Mouse (Mus musculus) urinary bladder, postnatal 4 days (tissue): ENCODE measurements around the gene Emc6.

Experiments used
- DNase-seq, 2 experiments: peaks; one replicate each; pipeline ENCODE4 v3.0.0; 2021 to 2022; ENCODE audit warnings: low spot score in 2 of 2

The Emc6 gene

GRCm38 (mm10) chr11:73176608-73177508 lies at the start of gene Emc6, which contains the start of gene Tax1bp3:
TSS of gene Emc6 (minus strand) at chr11:73177037.
TSS of gene Tax1bp3 (plus strand) at chr11:73177083.
- peak; percentile 95 to 97 for DNase-seq

GRCm38 (mm10) chr11:73225856-73226255 lies 49.0 kb upstream of the Emc6 start:
- DNase-seq, result no peak

GRCm38 (mm10) chr11:73223966-73224365 lies 47.1 kb upstream of the Emc6 start:
- no peak for DNase-seq

DNA sequence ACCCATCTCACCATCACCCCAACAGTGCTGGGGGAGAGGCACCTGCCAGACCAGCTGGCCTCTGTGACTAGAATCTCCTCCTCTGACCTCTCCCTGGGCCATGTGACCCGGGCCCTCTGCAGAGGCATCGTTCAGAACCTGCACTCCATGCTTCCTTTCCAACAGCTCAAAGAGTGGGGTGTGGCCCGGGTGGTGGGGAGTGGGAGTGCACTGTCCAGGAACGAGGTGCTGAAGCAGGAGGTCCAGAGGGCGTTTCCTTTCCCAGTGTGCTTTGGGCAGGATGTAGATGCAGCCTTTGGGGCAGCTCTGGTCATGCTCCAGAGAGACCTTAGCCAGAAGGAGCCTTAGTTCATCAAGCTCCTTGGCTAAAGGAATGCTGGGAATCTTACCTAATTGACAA lies 46.0 kb upstream of the Emc6 start:
- no peak for DNase-seq

- DNase-seq, result no peak
These were observed 43.8 kb upstream of the Emc6 start for GRCm38 (mm10) chr11:73220651-73221050.

- no peak for DNase-seq
These were observed 42.8 kb upstream of the Emc6 start for GRCm38 (mm10) chr11:73219671-73220070.

GRCm38 (mm10) chr11:73213956-73214355 lies 37.1 kb upstream of the Emc6 start:
- DNase-seq, result no peak

GRCm38 (mm10) chr11:73207621-73208020 lies 30.8 kb upstream of the Emc6 start:
- DNase-seq, result no peak

GRCm38 (mm10) chr11:73205194-73205593 lies 28.4 kb upstream of the Emc6 start:
- DNase-seq, result no peak

DNA sequence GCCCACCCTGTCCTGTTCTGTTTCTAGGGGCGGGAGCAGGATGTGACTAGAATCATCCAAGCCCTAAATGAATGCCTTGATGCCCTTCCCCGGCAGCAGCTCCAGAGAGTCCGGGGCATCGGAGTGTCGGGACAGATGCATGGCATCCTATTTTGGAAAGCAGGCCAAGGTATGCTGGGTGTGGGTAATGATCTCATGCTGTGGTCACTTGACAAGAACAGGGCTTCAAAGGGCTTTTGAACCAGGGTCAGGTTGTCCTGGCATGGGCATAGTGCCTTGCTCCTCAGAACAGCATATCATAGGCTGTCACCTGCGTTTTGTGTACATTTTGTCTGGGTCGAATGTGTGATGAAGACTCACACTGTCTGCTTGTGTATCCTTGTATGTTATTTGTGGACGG lies 27.1 kb upstream of the Emc6 start:
- no peak for DNase-seq

DNA sequence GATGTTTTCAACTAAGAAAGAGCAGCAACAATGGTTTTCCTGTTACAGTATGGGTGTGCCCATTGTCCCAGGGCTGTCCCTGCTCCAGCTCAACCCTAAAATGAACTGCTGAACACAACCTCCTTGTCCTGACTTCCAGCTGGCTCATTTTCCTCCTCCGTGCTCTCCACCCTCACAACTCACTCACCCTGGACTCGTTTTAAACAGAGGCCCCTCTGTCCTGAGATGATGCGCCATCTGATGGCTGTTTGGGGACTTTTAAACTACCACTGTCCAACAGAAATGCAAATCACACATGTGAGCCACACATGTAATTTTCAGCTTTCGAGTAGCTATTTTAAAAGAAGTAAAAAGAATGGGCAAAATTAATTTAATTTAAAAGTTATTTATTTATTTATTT lies 24.8 kb upstream of the Emc6 start:
- no peak for DNase-seq

DNA sequence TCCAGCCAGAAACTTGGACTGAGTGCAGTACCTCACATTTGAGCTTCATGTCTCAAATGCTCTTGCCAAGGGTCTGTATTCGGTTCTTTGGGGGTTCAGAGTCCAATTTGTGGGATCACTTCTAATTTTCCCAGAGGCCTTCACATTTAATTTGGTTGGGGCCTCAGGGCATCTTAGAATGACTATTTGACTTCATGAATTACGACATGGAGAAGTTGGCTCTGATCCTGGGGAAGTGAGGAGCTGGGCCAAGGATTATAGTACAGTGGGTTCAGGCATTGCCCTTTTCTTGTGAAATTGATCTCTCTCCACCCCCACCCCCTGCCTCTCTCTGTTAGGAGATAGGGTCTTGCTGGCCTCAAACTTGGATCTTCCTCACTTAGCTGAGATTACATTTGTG lies 24.2 kb upstream of the Emc6 start:
- DNase-seq, result no peak

DNA sequence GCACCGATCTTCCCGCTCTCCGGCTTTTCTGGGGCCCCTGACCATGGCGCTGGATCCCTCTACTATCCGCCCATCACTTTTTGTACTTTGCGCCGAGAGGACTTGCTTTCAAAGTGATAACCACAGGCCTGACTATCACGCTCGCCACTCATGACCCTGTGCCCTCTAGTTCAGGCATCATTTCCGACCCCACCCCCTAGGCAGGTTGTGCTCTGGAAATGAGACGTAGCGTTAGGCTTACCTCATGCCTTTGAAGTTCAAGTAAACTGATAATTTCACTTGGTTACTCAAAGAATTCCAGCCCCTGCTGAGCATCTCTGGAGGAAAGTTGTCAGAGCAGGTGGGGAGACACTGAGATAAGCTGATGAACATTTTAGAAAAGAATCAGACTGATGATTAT lies 23.0 kb upstream of the Emc6 start:
- no peak for DNase-seq

DNA sequence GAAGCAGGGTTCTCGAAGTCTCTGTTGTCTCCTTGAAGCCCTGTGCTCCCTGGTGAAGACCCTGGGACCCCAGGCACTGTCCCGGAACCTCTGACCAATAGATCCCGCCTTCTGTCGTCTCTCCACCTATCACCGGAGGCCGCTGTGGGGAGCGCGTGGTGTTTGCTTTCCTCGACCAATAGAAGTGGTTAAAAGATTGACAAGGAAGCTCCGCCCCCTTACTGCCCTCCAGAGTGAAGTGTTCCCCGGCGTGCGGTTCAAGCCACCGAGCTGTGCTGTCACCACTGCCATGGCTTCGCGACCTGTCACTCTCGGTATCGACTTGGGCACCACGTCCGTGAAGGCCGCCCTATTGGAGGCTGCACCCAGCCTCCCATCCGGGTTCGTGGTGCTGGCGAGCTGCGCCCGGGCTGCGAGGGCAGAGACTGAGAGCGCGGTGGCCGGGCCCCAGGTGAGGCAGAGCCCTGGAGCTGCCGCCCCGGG lies 22.4 kb upstream of the Emc6 start, which contains the start of gene Shpk:
TSS of gene Shpk (plus strand) at position 231 of the 483 bp plus-strand sequence.
- peak; percentile 88 to 93 for DNase-seq

- peak; percentile 75 to 79 for DNase-seq
These were observed 21.9 kb upstream of the Emc6 start, which contains the start of gene Ctns for GRCm38 (mm10) chr11:73198603-73199229. TSS of gene Ctns (minus strand) at chr11:73199042.

DNA sequence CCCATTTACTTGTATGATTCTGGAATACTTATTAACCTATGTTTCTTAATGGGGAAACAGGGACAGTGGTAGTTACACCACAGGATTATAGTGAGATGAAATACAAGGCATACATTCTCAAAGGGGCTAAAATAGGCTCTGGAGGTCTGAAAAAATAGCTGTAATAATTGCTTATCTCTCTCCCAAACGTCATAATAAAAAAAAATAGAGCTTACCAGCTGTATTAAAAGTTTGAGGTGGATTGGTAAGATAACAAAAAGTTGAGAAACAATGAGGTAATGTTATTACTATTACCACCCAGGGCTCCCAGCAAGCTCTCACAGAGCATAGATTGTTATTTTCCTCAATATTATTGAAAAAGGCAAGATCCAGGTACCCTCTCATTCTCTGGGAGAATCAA lies 21.4 kb upstream of the Emc6 start:
- no peak for DNase-seq

DNA sequence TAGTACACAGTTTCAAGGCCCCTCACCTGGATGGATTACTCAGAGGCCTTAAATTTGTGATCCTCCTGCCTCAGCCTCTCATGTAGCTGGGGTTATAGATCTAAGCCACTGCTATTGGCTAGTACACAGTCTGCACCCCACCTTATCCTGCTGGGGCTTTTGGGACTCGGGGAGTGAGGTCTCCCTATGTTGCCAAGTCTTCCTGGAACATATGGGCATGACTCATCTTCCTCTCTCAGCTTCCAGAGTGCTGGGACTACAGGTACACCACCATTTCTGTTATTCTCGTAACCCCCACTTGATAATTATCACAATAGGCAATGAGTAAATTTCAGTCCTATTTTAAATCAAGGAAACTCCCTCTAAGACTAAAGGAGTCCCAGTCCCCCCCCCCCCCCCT lies 17.6 kb upstream of the Emc6 start:
- DNase-seq, result no peak

- DNase-seq, result no peak
These were observed 16.2 kb upstream of the Emc6 start for GRCm38 (mm10) chr11:73193047-73193446.

- DNase-seq, result no peak
These were observed 10.4 kb upstream of the Emc6 start for GRCm38 (mm10) chr11:73187231-73187630.

- no peak for DNase-seq
These were observed 9.2 kb upstream of the Emc6 start for GRCm38 (mm10) chr11:73185872-73186615.

DNA sequence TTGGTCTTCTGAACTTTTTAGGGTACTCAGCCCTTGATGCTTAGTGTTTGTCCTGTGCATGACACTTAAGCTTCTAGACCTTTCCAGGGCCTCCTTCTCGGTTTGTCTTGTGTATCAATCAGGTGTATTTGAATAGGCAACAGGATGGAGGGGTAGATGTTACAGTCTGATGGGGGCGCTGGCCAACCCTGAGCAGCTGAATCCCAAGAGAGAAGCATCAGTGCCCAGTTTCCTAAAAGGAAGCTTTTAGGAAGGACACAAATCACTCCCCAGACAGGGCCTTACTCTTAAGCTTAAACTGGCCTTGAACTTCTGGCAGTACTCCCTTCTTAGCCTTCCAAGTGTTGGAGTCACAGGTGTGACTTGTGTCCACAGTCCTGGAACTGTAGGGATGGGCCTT lies 1.1 kb upstream of the Emc6 start:
- DNase-seq, result no peak

DNA sequence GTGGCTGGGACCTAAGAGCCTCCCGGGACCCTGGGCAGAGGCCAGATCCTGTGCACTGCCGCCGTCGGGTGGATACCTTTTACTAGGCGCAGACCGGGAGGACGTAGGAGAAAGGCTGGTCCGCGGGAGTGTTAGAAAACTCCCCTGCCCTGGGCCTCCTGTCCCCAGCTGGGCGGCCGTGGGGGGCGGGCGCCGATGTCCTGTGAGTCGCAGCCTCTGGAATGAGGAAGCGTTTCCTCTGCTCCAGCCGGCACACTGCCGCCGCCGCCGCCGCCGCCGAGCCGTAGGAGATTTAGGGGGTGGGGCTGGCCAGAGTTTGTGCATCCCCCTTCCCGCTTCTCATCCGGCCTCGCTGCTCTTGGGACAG lies 655 bp upstream of the Emc6 start:
- peak; percentile 84 to 89 for DNase-seq
